Mouse (Mus musculus): ENCODE measurements around the gene Zbtb5. TPM values are rescaled to one million over a fixed set of nuclear protein-coding genes. Genes with fewer than 3 reads are reported as not detected.
"Not testable (repeated sequence)": the region's sequence is repeated elsewhere in the genome, so short reads cannot be mapped to it uniquely, and the experiment has no call there.

The Zbtb5 gene
- total RNA-seq, 2 experiments from 2014 or later, result 9.7 to 10.3 TPM

GRCm38 (mm10) chr4:44967402-44967801 is 44.8 kb downstream of the Zbtb5 start:
- DNase-seq, result no peak

- no peak for DNase-seq
These were observed 46.5 kb downstream of the Zbtb5 start for GRCm38 (mm10) chr4:44965736-44966135.

GRCm38 (mm10) chr4:44965175-44965574 is 47.0 kb downstream of the Zbtb5 start:
- DNase-seq, result no peak

GRCm38 (mm10) chr4:44963156-44963555 is 49.1 kb downstream of the Zbtb5 start:
- DNase-seq, result no peak

- no peak for DNase-seq
These were observed 53.0 kb downstream of the Zbtb5 start for GRCm38 (mm10) chr4:44959220-44959619.

- DNase-seq, result no peak
These were observed 53.4 kb downstream of the Zbtb5 start for GRCm38 (mm10) chr4:44958776-44959175.

- no peak for DNase-seq
These were observed 59.2 kb downstream of the Zbtb5 start for GRCm38 (mm10) chr4:44953041-44953440.

- DNase-seq, result no peak
These were observed 63.9 kb downstream of the Zbtb5 start for GRCm38 (mm10) chr4:44948314-44948713.

GRCm38 (mm10) chr4:44947464-44947863 is 64.7 kb downstream of the Zbtb5 start:
- no peak for DNase-seq

GRCm38 (mm10) chr4:44946126-44946525 is 66.1 kb downstream of the Zbtb5 start:
- not testable (repeated sequence) for DNase-seq

GRCm38 (mm10) chr4:44944426-44945075 is 67.7 kb downstream of the Zbtb5 start:
- no peak for DNase-seq

GRCm38 (mm10) chr4:44943480-44943879 is 68.7 kb downstream of the Zbtb5 start:
- DNase-seq, result no peak

GRCm38 (mm10) chr4:44942237-44942636 is 70.0 kb downstream of the Zbtb5 start:
- no peak for DNase-seq

Other genes with a start within 250 kb of the Zbtb5 start
- gene Grhpr, start 31.0 kb downstream of the Zbtb5 start, total RNA-seq (2021), result 10 to 100 TPM; 24.5 to 27.0 TPM
- gene Polr1e, start 6.2 kb upstream of the Zbtb5 start, total RNA-seq (2021), result 10 to 100 TPM; 12.0 to 12.6 TPM
- 10 to 100 TPM; 43.3 to 47.7 TPM for gene Fbxo10, start 72.2 kb upstream of the Zbtb5 start, total RNA-seq (2021)
- 10 to 100 TPM; 70.3 to 70.4 TPM for gene Tomm5, start 95.7 kb upstream of the Zbtb5 start, total RNA-seq (2021)
- gene Frmpd1, start 172.5 kb upstream of the Zbtb5 start, total RNA-seq (2021), result 10 to 100 TPM; 14.4 to 15.9 TPM